Mouse (Mus musculus): ENCODE measurements around the gene Tmem53.

DNA sequence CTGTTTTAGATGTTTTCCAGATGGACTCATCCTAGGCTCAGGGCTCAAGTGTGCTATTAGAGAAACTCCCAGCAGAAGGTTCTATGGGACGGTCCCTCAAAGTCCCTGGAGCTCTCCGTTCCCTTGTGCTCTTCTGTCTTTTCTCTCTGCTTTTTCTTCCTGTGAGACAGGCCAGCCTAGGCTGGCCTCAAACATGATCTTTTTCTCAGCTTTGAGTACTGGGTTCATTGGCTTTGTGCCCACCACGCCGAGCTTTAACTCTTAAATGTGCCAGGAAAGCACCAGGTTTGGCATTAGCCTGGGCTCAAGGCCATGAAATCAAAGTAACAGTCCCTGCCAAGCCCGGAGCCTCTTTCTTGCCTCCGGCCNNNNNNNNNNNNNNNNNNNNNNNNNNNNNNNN, 10.9 kb upstream of the Tmem53 start:
- TF ChIP-seq CTCF (IDR thresholded peaks at IDR 0.05; ENCODE audit: low read depth) (no peak), EP300 (IDR thresholded peaks at IDR 0.05; ENCODE audit: low read depth) (no peak)
